Mouse (Mus musculus): ENCODE measurements at regions not wholly inside any gene's neighbourhood (a gene's known extent, or its start where the extent isn't known, plus 50 kb on each side); places are given as distances from the start of the nearest gene placed in this dataset.

GRCm38 (mm10) chr2:12777696-12778095, 146.1 kb upstream of the Pter start:
- Histone ChIP-seq H3K27ac (no peak overlapping the region), H3K4me2 (ENCODE audit: low read depth) (no peak overlapping the region), H3K36me3 (replicated peaks; ENCODE audit: control insufficient read depth, insufficient read depth, low read depth) (no peaks in the 10 kb centered on the region), H3K9me3 (ENCODE audit: control insufficient read depth, low read length) (no peaks in the 10 kb centered on the region), H3K27me3 (ENCODE audit: control insufficient read depth, insufficient read depth, low read length) (no peaks in the 10 kb centered on the region), H3K4me1 (replicated peaks; ENCODE audit: control insufficient read depth in 2 of 2, insufficient read depth in 2 of 2, low read length in 1 of 2) (no peaks in the 10 kb centered on the region), H3K4me3 (ENCODE audit: insufficient read depth in 1 of 2, low read depth in 2 of 2, low read length in 2 of 2) (no peak overlapping the region), H3K9ac (replicated peaks) (no peak overlapping the region)
- WGBS (ENCODE audit: insufficient replicate concordance) = 27% methylated on average over 2 of the region's 2 CpGs
- ATAC-seq (ENCODE audit: insufficient read depth) (no peak), DNase-seq (ENCODE audit: low read depth in 3 of 3, low spot score in 3 of 3) (no peak)
- no peak for TF ChIP-seq EP300 (IDR thresholded peaks at IDR 0.05; ENCODE audit: low read depth)
- no peak for TF ChIP-seq CTCF (IDR thresholded peaks at IDR 0.05; ENCODE audit: low read depth)

- DNase-seq (ENCODE audit: low read depth in 3 of 3, low spot score in 3 of 3) (no peak), ATAC-seq (ENCODE audit: insufficient read depth) (no peak)
- no peaks in the 10 kb centered on the region for H3K27me3 ChIP-seq (ENCODE audit: control insufficient read depth, insufficient read depth, low read length)
- H3K27ac ChIP-seq = no peak overlapping the region
- no peak overlapping the region for H3K4me3 ChIP-seq (ENCODE audit: insufficient read depth in 1 of 2, low read depth in 2 of 2, low read length in 2 of 2)
- H3K9me3 ChIP-seq (ENCODE audit: control insufficient read depth, low read length) = no peaks in the 10 kb centered on the region
- H3K36me3 ChIP-seq (replicated peaks; ENCODE audit: control insufficient read depth, insufficient read depth, low read depth) = no peaks in the 10 kb centered on the region
- 47% methylated on average over 2 of the region's 2 CpGs for WGBS (ENCODE audit: insufficient replicate concordance)
- H3K9ac ChIP-seq (replicated peaks) = no peak overlapping the region
- no peaks in the 10 kb centered on the region for H3K4me1 ChIP-seq (replicated peaks; ENCODE audit: control insufficient read depth in 2 of 2, insufficient read depth in 2 of 2, low read length in 1 of 2)
- TF ChIP-seq CTCF (IDR thresholded peaks at IDR 0.05; ENCODE audit: low read depth) = no peak
- no peak for TF ChIP-seq EP300 (IDR thresholded peaks at IDR 0.05; ENCODE audit: low read depth)
- no peak overlapping the region for H3K4me2 ChIP-seq (ENCODE audit: low read depth)
Observed at GRCm38 (mm10) chr2:12792596-12792995, 131.2 kb upstream of the Pter start.

GRCm38 (mm10) chr2:12797615-12798169, 126.1 kb upstream of the Pter start:
- Histone ChIP-seq H3K9ac (replicated peaks) (no peak overlapping the region), H3K36me3 (replicated peaks; ENCODE audit: control insufficient read depth, insufficient read depth, low read depth) (no peaks in the 10 kb centered on the region), H3K9me3 (ENCODE audit: control insufficient read depth, low read length) (no peaks in the 10 kb centered on the region), H3K4me3 (ENCODE audit: insufficient read depth in 1 of 2, low read depth in 2 of 2, low read length in 2 of 2) (no peak overlapping the region), H3K27ac (no peak overlapping the region), H3K4me1 (replicated peaks; ENCODE audit: control insufficient read depth in 2 of 2, insufficient read depth in 2 of 2, low read length in 1 of 2) (no peaks in the 10 kb centered on the region), H3K27me3 (ENCODE audit: control insufficient read depth, insufficient read depth, low read length) (no peaks in the 10 kb centered on the region), H3K4me2 (ENCODE audit: low read depth) (no peak overlapping the region)
- 29% methylated on average over 1 of the region's 1 CpGs for WGBS (ENCODE audit: insufficient replicate concordance)
- DNase-seq (ENCODE audit: low read depth in 3 of 3, low spot score in 3 of 3) (no peak), ATAC-seq (ENCODE audit: insufficient read depth) (no peak)
- TF ChIP-seq EP300 (IDR thresholded peaks at IDR 0.05; ENCODE audit: low read depth) (no peak), CTCF (IDR thresholded peaks at IDR 0.05; ENCODE audit: low read depth) (no peak)

GRCm38 (mm10) chr2:12799153-12799925, 124.5 kb upstream of the Pter start:
- Histone ChIP-seq H3K9ac (replicated peaks) (no peak overlapping the region), H3K27ac (no peak overlapping the region), H3K27me3 (ENCODE audit: control insufficient read depth, insufficient read depth, low read length) (no peaks in the 10 kb centered on the region), H3K36me3 (replicated peaks; ENCODE audit: control insufficient read depth, insufficient read depth, low read depth) (no peaks in the 10 kb centered on the region), H3K4me3 (ENCODE audit: insufficient read depth in 1 of 2, low read depth in 2 of 2, low read length in 2 of 2) (no peak overlapping the region), H3K9me3 (ENCODE audit: control insufficient read depth, low read length) (no peaks in the 10 kb centered on the region), H3K4me2 (ENCODE audit: low read depth) (no peak overlapping the region), H3K4me1 (replicated peaks; ENCODE audit: control insufficient read depth in 2 of 2, insufficient read depth in 2 of 2, low read length in 1 of 2) (no peaks in the 10 kb centered on the region)
- ATAC-seq (ENCODE audit: insufficient read depth) (no peak), DNase-seq (ENCODE audit: low read depth in 3 of 3, low spot score in 3 of 3) (no peak)
- TF ChIP-seq CTCF (IDR thresholded peaks at IDR 0.05; ENCODE audit: low read depth) = no peak
- TF ChIP-seq EP300 (IDR thresholded peaks at IDR 0.05; ENCODE audit: low read depth) = no peak
- 61% methylated on average over 4 of the region's 4 CpGs for WGBS (ENCODE audit: insufficient replicate concordance)

- Histone ChIP-seq H3K36me3 (replicated peaks; ENCODE audit: control insufficient read depth, insufficient read depth, low read depth) (no peaks in the 10 kb centered on the region), H3K4me3 (ENCODE audit: insufficient read depth in 1 of 2, low read depth in 2 of 2, low read length in 2 of 2) (no peak overlapping the region), H3K4me1 (replicated peaks; ENCODE audit: control insufficient read depth in 2 of 2, insufficient read depth in 2 of 2, low read length in 1 of 2) (no peaks in the 10 kb centered on the region), H3K9ac (replicated peaks) (no peak overlapping the region), H3K4me2 (ENCODE audit: low read depth) (no peak overlapping the region), H3K27ac (no peak overlapping the region), H3K27me3 (ENCODE audit: control insufficient read depth, insufficient read depth, low read length) (no peaks in the 10 kb centered on the region), H3K9me3 (ENCODE audit: control insufficient read depth, low read length) (no peaks in the 10 kb centered on the region)
- TF ChIP-seq CTCF (IDR thresholded peaks at IDR 0.05; ENCODE audit: low read depth) (no peak), EP300 (IDR thresholded peaks at IDR 0.05; ENCODE audit: low read depth) (no peak)
- DNase-seq (ENCODE audit: low read depth in 3 of 3, low spot score in 3 of 3) = no peak
- ATAC-seq (ENCODE audit: insufficient read depth) = no peak
- WGBS (ENCODE audit: insufficient replicate concordance) = 71% methylated on average over 1 of the region's 1 CpGs
Observed at GRCm38 (mm10) chr2:12802667-12803066, 121.2 kb upstream of the Pter start.

Data from liver, embryonic 14.5 days (tissue).